8 mouse cellular contexts compared by ENCODE assay signal in genomic region chr8:95067582-95067981, GRCm38 (mm10). TPM values are rescaled to one million over a fixed set of nuclear protein-coding genes. Genes with fewer than 3 reads are reported as not detected.
DNase-seq lines count a peak whose midpoint lies in the region; ATAC-seq and TF ChIP-seq lines count a peak whose summit lies in the region.
"Had no signal": no experiment of that assay in that cellular context is flagged by ENCODE, and none has a peak within 500 bp of the region (broad histone marks: within the 10 kb centered on the region; RNA-seq: fewer than 3 reads in every experiment).

No protein-coding gene starts in this region.

- no peak for TF ChIP-seq EP300 in liver, embryonic 14.5 days (IDR thresholded peaks at IDR 0.05; ENCODE audit: low read depth)

- H3K4me1 ChIP-seq in G1E (ENCODE audit: insufficient read depth, low read depth, low read length) = no peaks in the 10 kb centered on the region
- no peaks in the 10 kb centered on the region for H3K4me1 ChIP-seq in liver, embryonic 14.5 days (replicated peaks; ENCODE audit: control insufficient read depth in 2 of 2, insufficient read depth in 2 of 2, low read length in 1 of 2)
- no peaks in the 10 kb centered on the region for H3K4me1 ChIP-seq in spleen, adult 2 months (ENCODE audit: control insufficient read depth, insufficient read depth, insufficient read length)
- H3K4me1 ChIP-seq: heart, embryonic 13.5 days had no signal

- H3K4me3 ChIP-seq in left cerebral cortex, adult 2 months = no peak overlapping the region
- H3K4me3 ChIP-seq in G1E (ENCODE audit: low read depth, low read length) = no peak overlapping the region
- H3K4me3 ChIP-seq in liver, embryonic 14.5 days (ENCODE audit: insufficient read depth in 1 of 2, low read depth in 2 of 2, low read length in 2 of 2) = no peak overlapping the region
- no peak overlapping the region for H3K4me3 ChIP-seq in spleen, adult 2 months (ENCODE audit: extremely low read depth, insufficient read depth, insufficient read length)
- H3K4me3 ChIP-seq: heart, embryonic 13.5 days had no signal

- TF ChIP-seq CTCF in left cerebral cortex, adult 2 months (IDR thresholded peaks at IDR 0.05) = peak; percentile 68
- peak; percentile 30; the same call in 1 of the 2 replicates for TF ChIP-seq CTCF in G1E (IDR thresholded peaks at IDR 0.05; ENCODE audit: low read depth, low read length)
- TF ChIP-seq CTCF in liver, embryonic 14.5 days (IDR thresholded peaks at IDR 0.05; ENCODE audit: low read depth) = peak; percentile 78
- TF ChIP-seq CTCF in spleen, adult 2 months (IDR thresholded peaks at IDR 0.05; ENCODE audit: extremely low read depth, insufficient read depth, insufficient read length, insufficient replicate concordance) = no peak

- H3K9me3 ChIP-seq in G1E (replicated peaks) = no peaks in the 10 kb centered on the region
- no peaks in the 10 kb centered on the region for H3K9me3 ChIP-seq in liver, embryonic 14.5 days (ENCODE audit: control insufficient read depth, low read length)
- H3K9me3 ChIP-seq: heart, embryonic 13.5 days had no signal

- H3K27me3 ChIP-seq in G1E (ENCODE audit: insufficient read depth, low read length) = peaks cover 17% of the 10 kb centered on the region; the same call in 1 of the 2 replicates
- H3K27me3 ChIP-seq in liver, embryonic 14.5 days (ENCODE audit: control insufficient read depth, insufficient read depth, low read length) = no peaks in the 10 kb centered on the region
- no peaks in the 10 kb centered on the region for H3K27me3 ChIP-seq in spleen, adult 2 months (ENCODE audit: control insufficient read depth, insufficient read depth, low read length)
- H3K27me3 ChIP-seq: heart, embryonic 13.5 days had no signal

- no peak for DNase-seq in left cerebral cortex, adult 2 months (ENCODE audit: extremely low spot score in 1 of 2, low spot score in 2 of 2)
- DNase-seq in left cerebral cortex, postnatal 36 days (ENCODE audit: low spot score in 2 of 2) = no peak
- peak; percentile 17 for DNase-seq in G1E (ENCODE audit: low spot score)
- DNase-seq in adrenal gland, adult 8-10 months = peak; percentile 39
- peak; percentile 60 for DNase-seq in gastrocnemius, postnatal 10 days
- peak; percentile 45 to 64 (median 47) for DNase-seq in liver, embryonic 14.5 days (ENCODE audit: low read depth in 3 of 3, low spot score in 3 of 3)
- DNase-seq in spleen, adult 2 months (ENCODE audit: low read depth in 1 of 2, low spot score in 2 of 2) = peak; percentile 26 to 53

- intact Hi-C loops in left cerebral cortex, adult 2 months (cut with DNase I) = no loop called here
- intact Hi-C loops in left cerebral cortex, postnatal 36 days (cut with DNase I) = no loop called here

- TF ChIP-seq POLR2A in spleen, adult 2 months (IDR thresholded peaks at IDR 0.05; ENCODE audit: low read depth, low read length) = no peak

- no peaks in the 10 kb centered on the region for H3K36me3 ChIP-seq in G1E (replicated peaks)
- H3K36me3 ChIP-seq in liver, embryonic 14.5 days (replicated peaks; ENCODE audit: control insufficient read depth, insufficient read depth, low read depth) = no peaks in the 10 kb centered on the region
- no peaks in the 10 kb centered on the region for H3K36me3 ChIP-seq in spleen, adult 2 months (ENCODE audit: control insufficient read depth, insufficient read depth, low read length)
- H3K36me3 ChIP-seq: heart, embryonic 13.5 days had no signal

- H3K9ac ChIP-seq in liver, embryonic 14.5 days (replicated peaks) = no peak overlapping the region
- H3K9ac ChIP-seq: heart, embryonic 13.5 days had no signal

- ATAC-seq in G1E (ENCODE audit: extremely low read depth, insufficient number of reproducible peaks, low FRiP score, poor library complexity, severe bottlenecking) = no peak
- ATAC-seq in liver, embryonic 14.5 days (ENCODE audit: insufficient read depth) = no peak

- WGBS in liver, embryonic 14.5 days (ENCODE audit: insufficient replicate concordance) = 33% methylated on average over 3 of the region's 3 CpGs
- WGBS in spleen, adult 2 months = 54% methylated on average over 3 of the region's 3 CpGs

- no peak overlapping the region for H3K27ac ChIP-seq in left cerebral cortex, adult 2 months
- H3K27ac ChIP-seq in liver, embryonic 14.5 days = no peak overlapping the region
- H3K27ac ChIP-seq in spleen, adult 2 months (ENCODE audit: insufficient read depth, low read length) = no peak overlapping the region
- H3K27ac ChIP-seq: heart, embryonic 13.5 days had no signal

- H3K4me2 ChIP-seq in liver, embryonic 14.5 days (ENCODE audit: low read depth) = no peak overlapping the region
- H3K4me2 ChIP-seq: heart, embryonic 13.5 days had no signal

RNA-seq across cellular contexts. Expression of gene Drc7, which starts 12.7 kb away (rescaled TPM):
- total RNA-seq in left cerebral cortex, adult 2 months (2021) = 1 to 10 TPM in 1 of 2 experiments, under 1 TPM in 1; 0.75 to 1.1 TPM
- under 1 TPM; 0.68 to 0.99 TPM for total RNA-seq in left cerebral cortex, postnatal 36 days (2021)
- total RNA-seq in G1E (2014; fragmentation: Nextera tagmentation) (not detected in 2 replicates), G1E (2017) (0.05 TPM in 1 of 2 replicates, not detected in the other)
- 0.02 TPM in 1 of 2 replicates, not detected in the other for polyA plus RNA-seq in G1E (2012)
- not detected for total RNA-seq in adrenal gland, adult 8-10 months (2022)
- total RNA-seq in gastrocnemius, postnatal 10 days (2021) = not detected
- polyA plus RNA-seq in liver, embryonic 14.5 days (2012; rRNA removed) = 0.19 and 0.21 TPM in 2 replicates
- 0.15 and 0.33 TPM in 2 replicates for polyA plus RNA-seq in liver, embryonic 14.5 days (2014; fragmentation: Nextera tagmentation; extraction: Ambion mirVana)
- polyA plus RNA-seq in spleen, adult 2 months (2012; rRNA removed) = 0.12 and 0.13 TPM in 2 replicates
- polyA plus RNA-seq: heart, embryonic 13.5 days had no signal

RNA-seq across cellular contexts. Expression of gene Katnb1, which starts 13.4 kb away (rescaled TPM):
- total RNA-seq in left cerebral cortex, adult 2 months (2021) = 10 to 100 TPM; 37.6 to 46.2 TPM
- total RNA-seq in left cerebral cortex, postnatal 36 days (2021) = 10 to 100 TPM; 42.0 to 46.7 TPM
- total RNA-seq in G1E (2014; fragmentation: Nextera tagmentation) (3.7 and 4.3 TPM in 2 replicates), G1E (2017) (14.3 and 18.1 TPM in 2 replicates)
- polyA plus RNA-seq in G1E (2012) = 31.7 and 40.0 TPM in 2 replicates
- total RNA-seq in adrenal gland, adult 8-10 months (2022) = 10 to 100 TPM; 13.8 to 23.6 (median 16.1) TPM
- total RNA-seq in gastrocnemius, postnatal 10 days (2021) = 10 to 100 TPM in 1 of 2 experiments, 1 to 10 TPM in 1; 6.0 to 10.7 TPM
- 7.4 and 8.4 TPM in 2 replicates for polyA plus RNA-seq in liver, embryonic 14.5 days (2012; rRNA removed)
- polyA plus RNA-seq in liver, embryonic 14.5 days (2014; fragmentation: Nextera tagmentation; extraction: Ambion mirVana) = 8.0 and 10.1 TPM in 2 replicates
- polyA plus RNA-seq in spleen, adult 2 months (2012; rRNA removed) = 13.2 and 17.7 TPM in 2 replicates

RNA-seq across cellular contexts. Expression of gene Adgrg3, which starts 50.1 kb away (rescaled TPM):
- total RNA-seq in left cerebral cortex, adult 2 months (2021) = under 1 TPM; 0.23 to 0.32 TPM
- total RNA-seq in left cerebral cortex, postnatal 36 days (2021) = under 1 TPM in 1 of 2 experiments, not detected in 1; 0.29 TPM
- total RNA-seq in G1E (2014; fragmentation: Nextera tagmentation) (not detected in 2 replicates), G1E (2017) (0.17 and 0.49 TPM in 2 replicates)
- 0.10 and 0.12 TPM in 2 replicates for polyA plus RNA-seq in G1E (2012)
- total RNA-seq in adrenal gland, adult 8-10 months (2022) = 1 to 10 TPM; 2.2 to 4.1 (median 3.1) TPM
- total RNA-seq in gastrocnemius, postnatal 10 days (2021) = 1 to 10 TPM in 1 of 2 experiments, under 1 TPM in 1; 0.80 to 1.2 TPM
- polyA plus RNA-seq in liver, embryonic 14.5 days (2012; rRNA removed) = 8.3 and 9.6 TPM in 2 replicates
- polyA plus RNA-seq in liver, embryonic 14.5 days (2014; fragmentation: Nextera tagmentation; extraction: Ambion mirVana) = 4.9 and 5.8 TPM in 2 replicates
- 6.3 and 6.8 TPM in 2 replicates for polyA plus RNA-seq in spleen, adult 2 months (2012; rRNA removed)

Comparison
In these comparisons a context has a peak if more than half of its experiments do, and no peak if none do; other contexts are left out.
1. DNase-seq: peak in G1E (single experiment), adrenal gland, adult 8-10 months (single experiment), gastrocnemius, postnatal 10 days (single experiment), liver, embryonic 14.5 days (3 of 3) and spleen, adult 2 months (2 of 2); none in left cerebral cortex, adult 2 months (0 of 2) and left cerebral cortex, postnatal 36 days (0 of 2).